Mouse (Mus musculus) urinary bladder, postnatal 4 days (tissue): ENCODE results near the gene Mxd4.

Experiments used
- DNase-seq, 2 experiments: peaks; one replicate each; pipeline ENCODE4 v3.0.0; 2021 to 2022; ENCODE audit warnings: low spot score in 2 of 2

Mxd4 gene

GRCm38 (mm10) chr5:34168950-34169891 is 18.3 kb downstream of the Mxd4 start, which contains the start of the genes Poln and Haus3:
Poln (minus strand) TSS chr5:34169448.
Haus3 (minus strand) TSS chr5:34169527.
- DNase-seq: peak; percentile 96 to 97

DNA sequence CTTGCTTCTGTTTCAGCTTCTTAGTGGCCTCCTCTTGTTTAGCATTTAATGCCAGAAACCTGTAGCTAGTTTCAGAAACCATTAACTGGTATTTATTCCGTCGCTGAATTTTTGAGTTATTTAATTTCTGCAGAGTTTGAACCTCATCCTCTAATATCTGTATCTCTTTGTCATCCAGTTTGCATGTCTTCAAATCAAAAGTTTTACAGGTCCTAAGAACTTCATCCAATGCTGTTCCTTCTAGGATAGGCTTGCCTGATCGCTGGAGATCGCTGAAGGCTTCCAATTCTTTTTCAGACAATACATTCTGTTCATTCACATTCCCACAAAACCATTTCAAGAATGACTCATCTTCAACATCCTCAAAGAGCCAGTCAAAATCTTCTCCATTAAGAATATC is 19.7 kb downstream of the Mxd4 start:
- no peak for DNase-seq

GRCm38 (mm10) chr5:34165793-34166192 is 21.7 kb downstream of the Mxd4 start:
- no peak for DNase-seq

DNA sequence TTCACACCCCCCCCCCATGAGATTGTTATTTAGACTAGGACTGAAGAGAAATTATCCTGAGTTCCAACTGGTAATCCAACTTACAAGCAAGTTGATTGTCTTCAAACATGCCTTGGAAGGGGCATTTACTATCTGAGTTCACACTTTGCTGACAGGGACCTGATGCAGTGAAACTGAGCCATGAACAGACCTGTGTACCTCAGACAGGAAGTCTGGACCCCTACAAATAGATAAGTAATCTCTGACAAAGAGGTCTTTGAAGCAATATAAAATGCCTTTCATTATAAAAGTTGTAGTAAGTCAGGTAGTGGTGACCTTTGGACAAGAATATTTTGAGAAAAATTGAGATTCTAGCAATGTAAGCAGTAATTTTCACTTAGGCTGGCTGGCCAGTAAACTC is 39.0 kb downstream of the Mxd4 start:
- DNase-seq: no peak

GRCm38 (mm10) chr5:34147554-34147953 is 40.0 kb downstream of the Mxd4 start:
- DNase-seq: no peak

GRCm38 (mm10) chr5:34139751-34140150 is 47.8 kb downstream of the Mxd4 start:
- DNase-seq: no peak

DNA sequence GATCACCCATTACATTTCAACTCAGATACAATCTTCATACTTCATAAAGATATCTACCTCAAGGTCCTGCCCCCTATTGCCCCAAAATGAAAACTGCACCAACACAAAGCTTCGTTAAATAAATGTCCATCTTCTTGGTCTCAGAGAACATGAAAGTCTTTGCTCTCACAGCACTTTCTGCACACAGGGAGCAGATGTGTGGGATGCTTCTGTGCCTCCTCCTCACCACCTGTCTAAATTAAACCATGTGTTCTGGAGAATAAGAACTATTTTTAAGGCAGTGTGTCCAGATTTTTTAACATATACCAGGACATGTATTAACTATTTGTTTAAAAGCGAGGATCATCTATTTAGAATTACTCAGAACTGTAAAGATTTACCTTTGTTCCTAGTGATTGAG is 54.8 kb downstream of the Mxd4 start:
- no peak for DNase-seq

DNA sequence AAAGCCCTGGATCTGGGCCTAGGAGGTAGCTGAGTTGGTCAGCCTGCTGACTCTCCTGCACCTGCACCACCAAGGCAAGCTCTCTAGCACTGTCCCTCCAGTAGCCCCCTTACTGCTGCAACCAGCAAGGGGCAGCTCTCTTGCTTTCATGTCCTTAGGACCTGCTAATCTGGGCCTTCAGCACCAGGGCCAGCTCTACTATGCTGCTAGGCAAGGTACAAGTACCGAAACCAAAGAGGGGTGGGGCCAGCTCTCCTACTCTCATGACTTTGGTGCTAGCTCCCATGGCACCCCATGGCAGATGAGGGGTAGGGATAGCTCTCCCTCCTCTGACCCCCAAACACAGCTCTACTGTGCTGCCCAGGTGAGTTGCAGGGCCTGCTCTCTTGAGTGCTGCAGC is 63.4 kb downstream of the Mxd4 start:
- no peak for DNase-seq
